Mouse (Mus musculus): ENCODE results near the gene Adipor1. TPM values are rescaled to one million over a fixed set of nuclear protein-coding genes. Genes with fewer than 3 reads are reported as not detected.
"Not testable (repeated sequence)": the region's sequence is repeated elsewhere in the genome, so short reads cannot be mapped to it uniquely, and the experiment has no call there.

Gene Adipor1
- total and polyA plus RNA-seq, 3 experiments: 55.2 to 109 (median 94.1) TPM

DNA sequence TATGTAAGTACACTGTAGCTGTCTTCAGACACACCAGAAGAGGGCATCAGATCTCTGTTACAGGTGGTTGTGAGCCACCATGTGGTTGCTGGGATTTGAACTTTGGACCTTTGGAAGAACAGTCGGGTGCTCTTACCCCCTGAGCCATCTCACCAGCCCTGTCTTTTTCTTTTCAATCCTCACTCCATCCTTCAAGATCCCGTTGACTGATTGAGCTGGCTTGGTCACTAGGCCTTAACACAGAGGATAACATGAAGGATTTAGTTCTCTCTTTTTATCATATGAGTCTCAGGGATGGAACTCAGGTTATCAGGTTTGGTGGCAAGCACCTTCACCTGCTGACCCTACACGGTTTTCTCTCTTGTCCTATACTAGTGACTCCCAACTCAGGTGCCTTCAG lies 33.4 kb downstream of the Adipor1 start:
- DNase-seq (ENCODE audit: low read depth, low spot score); H3K79me2 ChIP-seq (ENCODE audit: control insufficient read depth, insufficient read depth, low read length, poor library complexity); H3K27ac ChIP-seq (ENCODE audit: control insufficient read depth, low read depth, low read length); H3K27me3 ChIP-seq (ENCODE audit: control insufficient read depth in 1 of 2, insufficient read depth in 2 of 2, low read length in 2 of 2); H3K9me3 ChIP-seq (replicated peaks; ENCODE audit: insufficient read depth, low read length); H3K4me3 ChIP-seq (ENCODE audit: control insufficient read depth in 1 of 2, insufficient read depth in 1 of 2, low read depth in 2 of 2, low read length in 2 of 2); H3K9ac ChIP-seq (ENCODE audit: control insufficient read depth, low read depth, low read length, poor library complexity, severe bottlenecking): not testable (repeated sequence)
- Histone ChIP-seq H3K36me3 (ENCODE audit: control insufficient read depth in 1 of 2, insufficient read depth in 2 of 2, low read length in 2 of 2) (peaks cover 0 to 13% of the 10 kb centered on the region in 2 experiments; a peak in 2 of 4 replicates), H3K4me1 (ENCODE audit: control insufficient read depth in 1 of 2, insufficient read depth in 2 of 2, low read length in 2 of 2) (peaks cover 16 to 19% of the 10 kb centered on the region in 2 experiments)
- TF ChIP-seq TBP (IDR thresholded peaks at IDR 0.05; ENCODE audit: low read depth, low read length): peak; percentile 77

DNA sequence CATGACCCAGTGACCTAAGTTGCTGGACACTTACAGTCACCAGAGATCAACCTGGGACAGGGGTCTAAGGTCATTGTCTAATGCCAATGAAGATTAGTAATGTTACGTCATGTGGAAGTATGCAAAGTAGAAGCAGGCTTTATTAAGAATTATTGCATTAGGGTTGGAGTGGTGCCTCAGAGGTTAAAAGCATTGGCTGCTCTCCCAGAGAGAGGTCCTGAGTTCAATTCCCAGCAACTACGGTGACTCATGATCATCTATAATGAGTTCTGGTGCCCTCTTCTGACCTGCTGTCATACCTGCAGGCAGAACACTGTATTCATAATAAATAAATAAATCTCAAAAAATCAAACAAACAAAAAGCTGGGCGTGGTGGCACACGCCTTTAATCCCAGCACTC lies 35.0 kb downstream of the Adipor1 start:
- peak; percentile 24 for DNase-seq (ENCODE audit: low read depth, low spot score)
- Histone ChIP-seq H3K4me1 (ENCODE audit: control insufficient read depth in 1 of 2, insufficient read depth in 2 of 2, low read length in 2 of 2) (peaks cover 8 to 12% of the 10 kb centered on the region in 2 experiments), H3K27ac (ENCODE audit: control insufficient read depth, low read depth, low read length) (no peak overlapping the region), H3K9me3 (replicated peaks; ENCODE audit: insufficient read depth, low read length) (no peaks in the 10 kb centered on the region), H3K9ac (ENCODE audit: control insufficient read depth, low read depth, low read length, poor library complexity, severe bottlenecking) (no peak overlapping the region), H3K4me3 (ENCODE audit: control insufficient read depth in 1 of 2, insufficient read depth in 1 of 2, low read depth in 2 of 2, low read length in 2 of 2) (no peak overlapping the region), H3K27me3 (ENCODE audit: control insufficient read depth in 1 of 2, insufficient read depth in 2 of 2, low read length in 2 of 2) (no peaks in the 10 kb centered on the region), H3K79me2 (ENCODE audit: control insufficient read depth, insufficient read depth, low read length, poor library complexity) (peaks cover 3% of the 10 kb centered on the region; the same call in 1 of the 2 replicates), H3K36me3 (ENCODE audit: control insufficient read depth in 1 of 2, insufficient read depth in 2 of 2, low read length in 2 of 2) (peaks cover 0 to 5% of the 10 kb centered on the region in 2 experiments; a peak in 1 of 4 replicates)
- TF ChIP-seq CHD2 (IDR thresholded peaks at IDR 0.05; ENCODE audit: low read length): no peak
- TF ChIP-seq MAZ (IDR thresholded peaks at IDR 0.05; ENCODE audit: low read depth, low read length): no peak
- TF ChIP-seq POLR2AphosphoS5 (IDR thresholded peaks at IDR 0.05; ENCODE audit: borderline replicate concordance, low read depth, low read length): no peak
- TF ChIP-seq SMC3 (IDR thresholded peaks at IDR 0.05; ENCODE audit: low read depth, low read length): peak; percentile 40
- TF ChIP-seq ETS1 (IDR thresholded peaks at IDR 0.05; ENCODE audit: low read depth, low read length): no peak
- peak in 2 of 3 experiments; percentile 9 to 24; a peak in 2 of 6 replicates for TF ChIP-seq CTCF (IDR thresholded peaks at IDR 0.05 in 2 of 3, conservative IDR thresholded peaks at IDR 0.05 in 1 of 3; ENCODE audit: control insufficient read depth in 1 of 3, insufficient read depth in 1 of 3, low read depth in 2 of 3, low read length in 3 of 3, poor library complexity in 1 of 3, severe bottlenecking in 1 of 3)
- no peak for TF ChIP-seq USF1 (IDR thresholded peaks at IDR 0.05; ENCODE audit: low read depth, low read length)

DNA sequence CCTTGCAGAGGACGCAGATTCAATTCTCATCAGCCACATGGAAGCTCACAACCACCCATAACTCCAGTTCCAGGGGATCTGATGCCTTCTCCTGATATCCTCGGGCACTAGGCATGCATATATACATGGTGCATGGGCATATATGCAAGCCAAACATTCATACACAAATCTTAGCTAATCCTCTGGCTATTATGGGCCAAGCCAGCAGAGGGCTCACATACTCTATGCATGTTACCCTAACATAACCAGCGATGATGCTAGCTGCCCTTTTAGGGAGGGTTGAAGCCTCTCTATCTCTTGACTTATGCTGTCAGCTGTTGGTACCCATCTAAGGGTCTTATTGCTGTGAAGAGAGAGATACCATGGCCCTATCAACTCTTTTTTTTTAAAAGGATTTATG lies 35.8 kb downstream of the Adipor1 start:
- peak; percentile 54 to 90 (median 67) for TF ChIP-seq CTCF (IDR thresholded peaks at IDR 0.05 in 2 of 3, conservative IDR thresholded peaks at IDR 0.05 in 1 of 3; ENCODE audit: control insufficient read depth in 1 of 3, insufficient read depth in 1 of 3, low read depth in 2 of 3, low read length in 3 of 3, poor library complexity in 1 of 3, severe bottlenecking in 1 of 3)
- peak; percentile 89 for TF ChIP-seq SMC3 (IDR thresholded peaks at IDR 0.05; ENCODE audit: low read depth, low read length)
- TF ChIP-seq SIN3A (IDR thresholded peaks at IDR 0.05; ENCODE audit: low read length): 0 out of 2 replicates have a peak, but pooled peaks have one; percentile 38
- no peak for TF ChIP-seq MAX (IDR thresholded peaks at IDR 0.05; ENCODE audit: low read length)
- TF ChIP-seq RAD21 (IDR thresholded peaks at IDR 0.05; ENCODE audit: low read depth, low read length): peak; percentile 94
- TF ChIP-seq ZNF384 (IDR thresholded peaks at IDR 0.05; ENCODE audit: low read depth, low read length): no peak
- peak; percentile 21; the same call in 1 of the 2 replicates for TF ChIP-seq GATA1 (IDR thresholded peaks at IDR 0.05; ENCODE audit: low read depth, low read length)
- peak; percentile 87 for TF ChIP-seq ZC3H11A (IDR thresholded peaks at IDR 0.05; ENCODE audit: low read depth, low read length)
- Histone ChIP-seq H3K4me1 (ENCODE audit: control insufficient read depth in 1 of 2, insufficient read depth in 2 of 2, low read length in 2 of 2) (peaks cover 9 to 10% of the 10 kb centered on the region in 2 experiments; a peak in 3 of 4 replicates), H3K79me2 (ENCODE audit: control insufficient read depth, insufficient read depth, low read length, poor library complexity) (peaks cover 7% of the 10 kb centered on the region), H3K27ac (ENCODE audit: control insufficient read depth, low read depth, low read length) (no peak overlapping the region), H3K9ac (ENCODE audit: control insufficient read depth, low read depth, low read length, poor library complexity, severe bottlenecking) (no peak overlapping the region), H3K4me3 (ENCODE audit: control insufficient read depth in 1 of 2, insufficient read depth in 1 of 2, low read depth in 2 of 2, low read length in 2 of 2) (no peak overlapping the region), H3K36me3 (ENCODE audit: control insufficient read depth in 1 of 2, insufficient read depth in 2 of 2, low read length in 2 of 2) (peaks cover 0 to 6% of the 10 kb centered on the region in 2 experiments; a peak in 1 of 4 replicates), H3K9me3 (replicated peaks; ENCODE audit: insufficient read depth, low read length) (no peaks in the 10 kb centered on the region), H3K27me3 (ENCODE audit: control insufficient read depth in 1 of 2, insufficient read depth in 2 of 2, low read length in 2 of 2) (no peaks in the 10 kb centered on the region)
- DNase-seq (ENCODE audit: low read depth, low spot score): peak; percentile 78

Data from MEL (cell line).